Mouse (Mus musculus) megakaryocyte, embryonic 14.5 days (primary cell): Measurements from ENCODE around the gene Drap1.

ENCODE experiments used
- FLI1 ChIP-seq: IDR thresholded peaks from 2 replicates; pipeline ENCODE4 v1.6.1; 2012; ENCODE audit warnings: low read length, inconsistent platforms, mixed read lengths
- GATA1 ChIP-seq: IDR thresholded peaks from 3 replicates; pipeline ENCODE4 v1.6.1; 2012; ENCODE audit warnings: mixed read lengths, low read length, inconsistent platforms, borderline replicate concordance

GRCm38 (mm10) chr19:5473720-5474119 is 48.9 kb upstream of the Drap1 start, which contains the start of gene Efemp2:
- TF ChIP-seq GATA1: no peak
- no peak for TF ChIP-seq FLI1
